Comparison of ENCODE assay signal across 12 mouse cellular contexts in the genomic region with DNA sequence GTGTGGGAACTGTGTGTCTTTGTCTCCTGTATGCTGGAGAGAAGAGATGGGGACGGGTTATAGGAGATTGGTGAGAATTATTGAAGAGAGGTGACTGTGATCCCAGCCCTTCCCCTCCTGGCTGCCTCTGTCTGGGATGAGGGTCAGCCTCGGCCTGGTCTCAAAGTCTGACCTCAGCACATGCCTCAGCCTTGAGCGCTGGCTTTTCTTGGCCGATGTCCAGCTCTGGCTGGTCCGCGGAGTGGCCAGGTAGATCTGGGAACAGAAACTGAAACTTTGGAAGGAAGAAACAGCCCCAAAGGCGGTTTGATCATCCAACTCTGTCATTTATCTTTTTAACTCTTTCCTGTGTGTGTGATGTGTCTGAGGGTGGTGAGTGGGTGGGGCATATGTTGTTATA. TPM values are rescaled to one million over a fixed set of nuclear protein-coding genes. Genes with fewer than 3 reads are reported as not detected.
DNase-seq lines count a peak whose midpoint lies in the region; ATAC-seq lines count a peak whose summit lies in the region.
"Had no signal": no experiment of that assay in that cellular context is flagged by ENCODE, and none has a peak within 500 bp of the region (broad histone marks: within the 10 kb centered on the region; RNA-seq: fewer than 3 reads in every experiment).

No protein-coding gene starts in this region.

- H3K4me2 ChIP-seq in hindbrain, embryonic 13.5 days = no peak overlapping the region
- H3K4me2 ChIP-seq in hindbrain, embryonic 11.5 days (replicated peaks; ENCODE audit: low read depth, low read length) = no peak overlapping the region
- H3K4me2 ChIP-seq in neural tube, embryonic 15.5 days = no peak overlapping the region
- H3K4me2 ChIP-seq: embryonic facial prominence, embryonic 12.5 days; limb, embryonic 13.5 days; midbrain, embryonic 15.5 days had no signal

- peaks cover 22% of the 10 kb centered on the region for H3K4me1 ChIP-seq in hindbrain, embryonic 13.5 days (replicated peaks)
- H3K4me1 ChIP-seq in hindbrain, embryonic 11.5 days (replicated peaks; ENCODE audit: control insufficient read depth, insufficient read depth, low read length) = no peaks in the 10 kb centered on the region; the same call in none of the 2 replicates
- peaks cover 17% of the 10 kb centered on the region for H3K4me1 ChIP-seq in neural tube, embryonic 15.5 days
- H3K4me1 ChIP-seq in midbrain, embryonic 10.5 days = peaks cover 9% of the 10 kb centered on the region

- H3K9ac ChIP-seq in hindbrain, embryonic 13.5 days = no peak overlapping the region
- H3K9ac ChIP-seq in hindbrain, embryonic 11.5 days (ENCODE audit: low read depth, low read length) = no peak overlapping the region
- no peak overlapping the region for H3K9ac ChIP-seq in neural tube, embryonic 15.5 days (replicated peaks)
- H3K9ac ChIP-seq: embryonic facial prominence, embryonic 12.5 days; limb, embryonic 13.5 days; midbrain, embryonic 15.5 days had no signal

- no peak for DNase-seq in hindbrain, embryonic 11.5 days (ENCODE audit: low spot score)
- peak; percentile 65 to 74 for DNase-seq in adrenal gland, postnatal 36 days
- DNase-seq in kidney, postnatal 4 days = peak; percentile 67 to 78
- no peak for DNase-seq in cerebellum, postnatal 25 days
- DNase-seq in midbrain, embryonic 10.5 days (ENCODE audit: low spot score) = no peak

- no peak overlapping the region for H3K4me3 ChIP-seq in hindbrain, embryonic 13.5 days
- H3K4me3 ChIP-seq in hindbrain, embryonic 11.5 days (ENCODE audit: low read depth, low read length) = no peak overlapping the region
- no peak overlapping the region for H3K4me3 ChIP-seq in neural tube, embryonic 15.5 days (replicated peaks)
- H3K4me3 ChIP-seq in midbrain, embryonic 10.5 days = no peak overlapping the region
- H3K4me3 ChIP-seq: embryonic facial prominence, embryonic 12.5 days; limb, embryonic 13.5 days; midbrain, embryonic 15.5 days had no signal

- 81% methylated on average over 7 of the region's 7 CpGs for WGBS in hindbrain, embryonic 13.5 days
- WGBS in hindbrain, embryonic 11.5 days = 85% methylated on average over 7 of the region's 7 CpGs
- 72% methylated on average over 7 of the region's 7 CpGs for WGBS in neural tube, embryonic 15.5 days
- WGBS in midbrain, embryonic 10.5 days = 91% methylated on average over 7 of the region's 7 CpGs

- no peaks in the 10 kb centered on the region for H3K9me3 ChIP-seq in hindbrain, embryonic 13.5 days
- H3K9me3 ChIP-seq in hindbrain, embryonic 11.5 days (ENCODE audit: control insufficient read depth, low read length) = no peaks in the 10 kb centered on the region
- H3K9me3 ChIP-seq in neural tube, embryonic 15.5 days (replicated peaks) = no peaks in the 10 kb centered on the region
- no peaks in the 10 kb centered on the region for H3K9me3 ChIP-seq in midbrain, embryonic 10.5 days (replicated peaks)
- H3K9me3 ChIP-seq: embryonic facial prominence, embryonic 12.5 days; limb, embryonic 13.5 days; midbrain, embryonic 15.5 days had no signal

- H3K27me3 ChIP-seq in hindbrain, embryonic 13.5 days = peaks cover 3% of the 10 kb centered on the region; the same call in 1 of the 2 replicates
- no peaks in the 10 kb centered on the region for H3K27me3 ChIP-seq in hindbrain, embryonic 11.5 days (ENCODE audit: control insufficient read depth, insufficient read depth, low read length)
- H3K27me3 ChIP-seq in neural tube, embryonic 15.5 days (replicated peaks) = no peaks in the 10 kb centered on the region
- H3K27me3 ChIP-seq in midbrain, embryonic 10.5 days (ENCODE audit: low read depth, poor library complexity, severe bottlenecking) = peaks cover 17% of the 10 kb centered on the region
- H3K27me3 ChIP-seq: embryonic facial prominence, embryonic 12.5 days; limb, embryonic 13.5 days; midbrain, embryonic 15.5 days had no signal

- H3K27ac ChIP-seq in hindbrain, embryonic 13.5 days = peak overlapping the region; percentile 35; the same call in 1 of the 2 replicates
- H3K27ac ChIP-seq in hindbrain, embryonic 11.5 days (ENCODE audit: low read depth, low read length) = no peak overlapping the region
- 0 out of 2 replicates have a peak overlapping the region, but pooled peaks have one; percentile 37 for H3K27ac ChIP-seq in neural tube, embryonic 15.5 days (replicated peaks)
- no peak overlapping the region for H3K27ac ChIP-seq in midbrain, embryonic 10.5 days (replicated peaks)
- H3K27ac ChIP-seq: limb, embryonic 13.5 days; midbrain, embryonic 15.5 days had no signal

- no peaks in the 10 kb centered on the region for H3K36me3 ChIP-seq in hindbrain, embryonic 13.5 days
- H3K36me3 ChIP-seq in hindbrain, embryonic 11.5 days (ENCODE audit: control insufficient read depth, insufficient read depth, low read length) = no peaks in the 10 kb centered on the region
- no peaks in the 10 kb centered on the region for H3K36me3 ChIP-seq in neural tube, embryonic 15.5 days
- no peaks in the 10 kb centered on the region for H3K36me3 ChIP-seq in midbrain, embryonic 10.5 days
- H3K36me3 ChIP-seq: midbrain, embryonic 15.5 days had no signal

- ATAC-seq in hindbrain, embryonic 13.5 days (ENCODE audit: low FRiP score) = no peak
- ATAC-seq in hindbrain, embryonic 11.5 days (ENCODE audit: low FRiP score) = no peak
- ATAC-seq in neural tube, embryonic 15.5 days (ENCODE audit: low FRiP score) = no peak
- no peak for ATAC-seq in monocyte, adult 5-6 weeks (replicated peaks; ENCODE audit: insufficient number of reproducible peaks, low FRiP score, low TSS enrichment, poor library complexity, severe bottlenecking)
- ATAC-seq: midbrain, embryonic 15.5 days had no signal

RNA-seq across cellular contexts. Expression of gene Asap3, which starts 7.5 kb away (rescaled TPM):
- 5.8 and 6.3 TPM in 2 replicates for polyA plus RNA-seq in hindbrain, embryonic 13.5 days (2015; fragmentation: Nextera tagmentation; extraction: Ambion mirVana)
- 2.5 and 3.3 TPM in 2 replicates for polyA plus RNA-seq in hindbrain, embryonic 11.5 days (2014; fragmentation: Nextera tagmentation; extraction: Ambion mirVana)
- 1 to 10 TPM; 1.7 to 2.1 TPM for total RNA-seq in adrenal gland, postnatal 36 days (2021)
- 6.6 and 6.7 TPM in 2 replicates for polyA plus RNA-seq in neural tube, embryonic 15.5 days (2015; fragmentation: Nextera tagmentation; extraction: Ambion mirVana)
- total RNA-seq in monocyte, adult 5-6 weeks (2017) = not detected in 3 replicates
- 6.0 and 7.1 TPM in 2 replicates for polyA plus RNA-seq in midbrain, embryonic 10.5 days (2016; fragmentation: Nextera tagmentation; extraction: Ambion mirVana)

RNA-seq across cellular contexts. Expression of gene Tcea3, which starts 33.9 kb away (rescaled TPM):
- 2.2 and 2.4 TPM in 2 replicates for polyA plus RNA-seq in hindbrain, embryonic 13.5 days (2015; fragmentation: Nextera tagmentation; extraction: Ambion mirVana)
- polyA plus RNA-seq in hindbrain, embryonic 11.5 days (2014; fragmentation: Nextera tagmentation; extraction: Ambion mirVana) = 3.1 and 5.2 TPM in 2 replicates
- total RNA-seq in adrenal gland, postnatal 36 days (2021) = 1 to 10 TPM; 2.7 to 2.8 TPM
- 2.2 and 2.5 TPM in 2 replicates for polyA plus RNA-seq in neural tube, embryonic 15.5 days (2015; fragmentation: Nextera tagmentation; extraction: Ambion mirVana)
- total RNA-seq in monocyte, adult 5-6 weeks (2017) = 20.6 to 37.7 TPM (median 29.0 TPM) in 3 replicates
- polyA plus RNA-seq in midbrain, embryonic 10.5 days (2016; fragmentation: Nextera tagmentation; extraction: Ambion mirVana) = 0.79 and 0.81 TPM in 2 replicates
- total RNA-seq: CH12.LX had no signal

RNA-seq across cellular contexts. Expression of gene E2f2, which starts 41.4 kb away (rescaled TPM):
- 2.7 and 3.2 TPM in 2 replicates for polyA plus RNA-seq in hindbrain, embryonic 13.5 days (2015; fragmentation: Nextera tagmentation; extraction: Ambion mirVana)
- polyA plus RNA-seq in hindbrain, embryonic 11.5 days (2014; fragmentation: Nextera tagmentation; extraction: Ambion mirVana) = 5.5 and 6.2 TPM in 2 replicates
- total RNA-seq in adrenal gland, postnatal 36 days (2021) = 1 to 10 TPM; 2.1 to 2.3 TPM
- 2.1 and 4.4 TPM in 2 replicates for polyA plus RNA-seq in neural tube, embryonic 15.5 days (2015; fragmentation: Nextera tagmentation; extraction: Ambion mirVana)
- 18.1 to 19.7 TPM (median 18.4 TPM) in 3 replicates for total RNA-seq in monocyte, adult 5-6 weeks (2017)
- polyA plus RNA-seq in midbrain, embryonic 10.5 days (2016; fragmentation: Nextera tagmentation; extraction: Ambion mirVana) = 10.3 and 10.8 TPM in 2 replicates

Comparison
In these comparisons a context has a peak if more than half of its experiments do, and no peak if none do; other contexts are left out.
1. H3K27ac ChIP-seq: peak in hindbrain, embryonic 13.5 days (single experiment) and neural tube, embryonic 15.5 days (single experiment); none in hindbrain, embryonic 11.5 days (single experiment) and midbrain, embryonic 10.5 days (single experiment).
2. DNase-seq: peak in adrenal gland, postnatal 36 days (2 of 2) and kidney, postnatal 4 days (2 of 2); none in hindbrain, embryonic 11.5 days (single experiment), cerebellum, postnatal 25 days (0 of 2) and midbrain, embryonic 10.5 days (single experiment).